Mouse (Mus musculus) induced T-regulatory cell, adult 2 months (primary cell): Measurements from ENCODE around the gene Ccp110.

Source experiments
- DNase-seq: peaks from one replicate; pipeline ENCODE4 v3.0.0-alpha.2; 2012; ENCODE audit warnings: low read depth

Gene Ccp110

DNA sequence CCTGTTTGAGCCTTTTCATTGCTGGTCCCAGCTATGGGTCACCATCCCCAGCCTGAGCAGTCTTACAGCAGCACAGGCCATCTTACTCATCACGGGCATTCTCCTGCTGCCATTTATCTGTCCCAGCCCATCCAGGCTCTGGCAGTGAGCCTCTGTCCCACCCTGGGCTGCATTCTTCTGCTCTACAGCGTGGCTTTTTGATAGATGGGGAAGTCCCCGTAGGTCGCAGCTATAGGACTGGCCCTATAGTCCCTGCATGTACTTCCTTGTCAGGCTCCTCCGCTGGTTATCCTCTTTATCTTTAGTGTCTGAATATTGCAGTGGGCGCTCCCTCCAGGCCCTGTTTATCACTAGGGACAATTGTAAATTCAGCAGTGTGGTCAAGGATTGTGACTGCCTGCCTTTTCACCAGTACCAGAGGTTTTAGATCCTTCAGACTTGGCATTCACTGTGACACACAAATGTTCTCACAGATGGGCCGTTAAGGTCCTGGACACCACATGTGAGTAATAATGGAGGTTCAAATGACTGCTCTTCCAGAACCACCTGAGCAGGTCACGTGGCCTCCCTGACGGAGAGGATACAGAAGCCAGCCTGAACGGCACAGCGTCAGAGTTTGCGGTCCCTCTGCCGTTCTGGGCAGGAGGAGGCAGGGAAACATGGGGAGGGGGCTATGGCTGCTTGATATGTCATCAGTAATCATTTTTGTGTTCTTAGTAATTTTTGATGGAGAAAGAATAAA lies 16.7 kb downstream of the Ccp110 start:
- DNase-seq = no peak

DNA sequence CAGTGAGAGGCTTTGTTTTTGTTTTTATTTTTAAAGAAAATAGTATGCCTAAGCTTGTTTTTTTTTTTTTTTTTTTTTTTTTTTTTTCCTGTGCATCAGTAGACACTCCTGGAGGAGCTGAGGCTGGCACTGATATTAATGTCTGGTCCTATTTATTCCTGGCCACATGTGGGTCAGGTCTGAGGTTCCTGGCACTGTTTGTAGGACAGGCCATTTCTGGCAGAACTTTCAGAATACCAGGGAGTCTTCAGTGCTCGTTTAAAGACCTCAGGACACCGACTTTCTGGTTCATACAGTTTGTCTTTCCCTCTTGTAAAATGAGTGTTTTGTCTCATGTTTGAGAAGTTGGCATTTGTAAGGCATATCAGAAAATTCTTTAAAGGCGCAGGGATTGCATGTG lies 19.4 kb downstream of the Ccp110 start:
- no peak for DNase-seq

DNA sequence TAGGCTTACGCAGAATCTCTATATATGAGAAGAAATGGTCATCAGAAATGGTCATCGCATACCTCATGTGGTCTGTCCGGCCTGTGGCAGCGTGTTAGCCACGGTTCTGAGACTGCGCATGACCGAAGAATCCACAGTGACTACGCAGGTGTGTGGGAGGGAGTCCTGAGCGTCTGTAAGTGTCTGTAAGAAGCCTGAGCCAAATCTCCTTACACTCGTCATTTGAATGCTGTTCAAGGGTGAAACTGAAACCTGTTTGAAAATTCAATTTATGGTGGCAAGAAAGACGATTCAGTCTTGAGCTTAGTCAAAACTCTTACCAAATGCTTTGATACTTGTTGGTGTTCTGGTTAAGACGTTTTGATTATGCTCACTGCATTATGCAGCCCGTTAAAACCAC lies 20.9 kb downstream of the Ccp110 start:
- DNase-seq = peak; percentile 29

- peak; percentile 29 for DNase-seq
Measured at GRCm38 (mm10) chr7:118738730-118739129, 26.4 kb downstream of the Ccp110 start.

- DNase-seq = peak; percentile 93
Measured at GRCm38 (mm10) chr7:118739975-118740531, 27.7 kb downstream of the Ccp110 start, which contains the start of gene Vps35l. Vps35l (plus strand) TSS chr7:118740226.

GRCm38 (mm10) chr7:118740532-118741338 lies 28.4 kb downstream of the Ccp110 start:
- DNase-seq = peak; percentile 99

DNA sequence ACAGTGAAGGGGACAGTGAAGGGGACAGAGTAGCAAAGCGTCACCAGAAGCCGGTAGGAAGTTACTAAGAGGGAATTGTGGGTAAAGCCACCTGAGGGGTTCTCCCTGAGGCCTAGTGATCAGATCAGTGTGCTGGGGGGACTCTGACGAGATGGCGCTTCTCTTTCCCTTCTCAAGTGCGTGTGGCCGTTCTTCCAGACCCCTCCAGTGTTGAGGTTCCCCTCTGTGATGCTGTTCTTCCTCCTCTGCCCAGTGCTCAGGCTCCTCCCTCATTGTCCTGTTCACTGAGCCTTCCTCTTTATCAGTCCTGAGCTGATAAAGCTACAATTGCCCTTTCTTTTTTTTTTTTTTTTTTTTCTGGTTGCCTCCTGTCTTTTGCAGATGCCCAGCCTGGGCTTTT lies 29.9 kb downstream of the Ccp110 start:
- DNase-seq = no peak

- DNase-seq = no peak
Measured at GRCm38 (mm10) chr7:118744766-118745165, 32.4 kb downstream of the Ccp110 start.

DNA sequence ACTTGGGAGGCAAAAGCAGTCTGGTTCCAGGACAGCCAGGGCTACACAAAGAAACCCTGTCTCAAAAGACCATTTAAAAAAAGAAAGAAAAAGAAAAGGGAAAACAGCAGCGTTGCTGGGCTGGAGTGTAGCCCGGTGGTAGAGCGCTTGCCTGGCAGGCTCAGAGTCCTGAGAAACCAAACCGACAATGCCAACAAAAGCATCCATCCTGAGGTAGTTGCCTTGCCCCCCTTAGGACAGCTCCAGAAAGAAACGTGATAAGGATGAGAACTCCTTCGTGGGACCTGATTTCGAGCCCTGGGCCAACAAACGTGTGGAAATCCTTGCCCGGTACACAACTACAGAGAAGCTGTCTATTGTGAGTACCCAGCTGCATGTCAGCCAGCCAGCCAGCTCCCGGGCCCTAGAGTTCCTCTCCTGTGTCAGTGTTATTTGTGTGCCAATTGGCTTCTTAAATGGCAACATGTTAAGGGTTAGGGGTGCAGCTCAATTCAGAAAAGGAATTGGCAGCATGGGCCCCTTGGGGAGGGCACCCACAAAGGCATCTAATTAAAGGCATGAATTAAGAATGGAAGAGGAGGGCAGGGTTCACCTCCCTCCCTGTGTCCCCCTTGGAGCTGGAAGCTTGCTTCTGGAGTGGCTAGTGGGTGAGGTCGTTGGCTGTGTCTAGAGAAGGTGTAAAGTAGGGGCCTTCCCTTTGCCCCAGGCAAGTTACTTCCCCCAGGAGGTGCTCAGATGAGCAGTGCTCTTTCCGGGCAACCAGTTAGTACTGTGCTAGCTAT lies 35.7 kb downstream of the Ccp110 start:
- DNase-seq = no peak

- no peak for DNase-seq
Measured at GRCm38 (mm10) chr7:118749706-118750105, 37.4 kb downstream of the Ccp110 start.

- no peak for DNase-seq
Measured at GRCm38 (mm10) chr7:118751625-118752024, 39.3 kb downstream of the Ccp110 start.

DNA sequence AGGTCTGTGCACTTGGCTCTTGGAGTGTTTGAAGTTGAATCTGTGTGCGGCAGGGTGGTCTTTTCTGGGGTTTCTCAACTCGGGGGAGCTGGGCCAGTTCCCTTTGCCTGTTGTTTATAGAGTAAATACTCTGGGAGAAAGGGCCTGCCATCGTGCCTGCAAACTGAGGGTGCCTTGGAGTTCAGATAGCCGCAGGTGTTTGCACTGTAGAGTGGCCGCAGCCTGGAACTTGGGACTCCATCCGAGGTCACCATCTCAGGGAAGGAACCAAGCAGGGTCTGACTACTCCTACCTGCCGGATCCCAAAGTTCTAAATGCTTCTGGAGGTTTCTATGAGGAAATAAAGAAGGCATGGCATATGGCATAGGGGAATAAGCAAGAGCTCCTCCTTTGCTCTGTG lies 43.4 kb downstream of the Ccp110 start:
- DNase-seq = no peak

GRCm38 (mm10) chr7:118756490-118757265 lies 44.3 kb downstream of the Ccp110 start:
- DNase-seq = no peak

DNA sequence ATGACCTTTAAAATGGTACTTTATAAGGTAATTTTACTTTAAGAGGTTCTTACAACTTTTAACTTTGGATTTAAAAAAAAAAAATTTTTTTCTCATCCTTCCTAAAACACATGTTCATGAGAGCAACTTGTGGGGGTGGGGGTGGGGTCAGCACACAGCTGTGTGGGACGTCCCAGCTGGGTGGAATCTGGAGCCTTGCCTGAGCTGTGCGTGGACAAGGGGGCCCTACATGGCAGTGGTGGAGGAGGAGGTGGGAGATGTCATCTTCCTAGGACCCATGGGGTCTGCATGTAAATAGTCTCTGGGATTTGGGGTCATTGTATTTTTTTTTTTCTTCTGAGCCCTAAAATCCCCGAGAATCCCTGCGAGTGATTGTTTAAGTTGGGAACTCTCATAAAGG lies 46.0 kb downstream of the Ccp110 start:
- no peak for DNase-seq

DNA sequence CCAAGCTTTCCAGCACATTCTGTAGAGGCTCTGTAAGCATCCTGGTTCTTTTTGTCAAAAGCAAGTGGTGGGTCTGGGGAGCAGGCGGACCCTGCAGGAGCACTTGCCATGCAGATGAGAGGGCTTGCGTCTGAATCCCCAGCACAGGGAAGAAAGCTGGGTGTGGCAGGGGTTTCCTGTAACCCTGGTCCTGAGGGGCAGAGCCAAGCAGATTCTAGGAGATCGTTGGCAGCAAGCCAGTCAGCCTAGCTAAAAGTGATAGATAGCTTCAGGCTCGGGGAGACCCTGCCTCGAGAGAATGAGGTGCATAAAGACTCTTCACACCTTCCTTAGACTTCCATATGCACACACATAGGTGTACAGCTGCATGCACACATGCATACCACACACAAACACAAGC lies 47.0 kb downstream of the Ccp110 start:
- DNase-seq = no peak

GRCm38 (mm10) chr7:118763939-118764338 lies 51.6 kb downstream of the Ccp110 start:
- no peak for DNase-seq

- DNase-seq = no peak
Measured at GRCm38 (mm10) chr7:118764725-118765124, 52.4 kb downstream of the Ccp110 start.

DNA sequence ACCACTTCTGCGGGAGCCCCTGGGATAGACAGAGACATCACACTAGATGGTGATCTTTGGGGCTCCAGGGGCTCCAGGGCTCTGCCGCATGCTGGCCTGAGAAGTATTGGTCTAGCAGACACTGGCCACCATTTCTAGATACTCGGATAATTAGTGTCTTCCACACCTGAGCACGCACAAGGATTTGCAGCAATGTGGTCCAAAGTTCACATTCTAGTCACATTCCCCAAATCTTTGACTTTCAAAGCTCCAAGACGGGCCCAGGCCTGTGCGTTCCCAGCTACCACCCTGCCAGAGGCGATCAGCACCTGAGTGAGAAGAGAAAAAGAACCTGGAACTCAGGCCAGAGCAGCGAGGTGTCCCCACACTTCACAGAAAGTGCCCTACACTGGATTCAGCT lies 53.3 kb downstream of the Ccp110 start:
- DNase-seq = no peak

GRCm38 (mm10) chr7:118766119-118766833 lies 53.9 kb downstream of the Ccp110 start:
- DNase-seq = peak; percentile 85

DNA sequence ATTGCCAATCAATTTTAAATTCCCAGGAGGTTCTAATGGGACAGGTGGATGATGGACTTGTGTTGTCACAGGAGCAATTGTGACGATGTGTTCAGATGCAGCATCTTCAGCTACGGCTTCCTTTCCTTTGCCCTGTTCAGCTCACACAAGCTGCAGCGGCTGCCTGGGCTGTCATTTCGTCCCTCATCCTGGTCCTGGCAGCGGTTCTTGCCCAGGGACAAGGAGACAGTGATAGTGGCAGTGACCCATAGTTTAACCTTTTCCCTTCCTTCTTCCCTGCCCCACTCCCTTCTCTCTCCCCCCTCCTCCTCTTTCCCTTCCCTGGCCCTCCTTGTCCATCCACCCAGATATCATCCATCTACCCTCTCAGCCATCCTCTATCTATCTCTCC lies 54.5 kb downstream of the Ccp110 start:
- no peak for DNase-seq

DNA sequence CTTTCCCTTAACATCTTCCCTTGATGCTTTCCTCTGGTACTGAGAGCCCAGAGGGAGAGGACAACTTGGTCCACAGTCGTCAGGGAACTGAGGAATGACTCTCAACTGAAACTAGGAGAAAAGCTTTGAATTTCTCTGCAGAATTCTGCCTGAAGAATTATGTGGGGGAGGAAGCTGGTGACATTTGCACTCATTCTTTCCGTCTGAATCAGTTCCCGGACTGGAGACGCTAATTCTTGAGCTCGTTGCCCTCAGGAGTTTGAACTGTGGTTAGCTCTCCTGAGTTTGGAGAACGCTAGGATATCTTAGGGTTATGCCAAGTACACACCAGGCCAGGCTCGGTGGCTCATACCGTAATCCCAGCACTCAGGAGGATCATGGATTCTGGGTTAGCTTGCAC lies 56.9 kb downstream of the Ccp110 start:
- no peak for DNase-seq
